Mouse (Mus musculus) lung, adult 2 months (tissue): ENCODE results near the gene Syngr2.

Source experiments
- CTCF ChIP-seq: fragments of 200-500 bp; IDR thresholded peaks from 2 replicates; pipeline ENCODE4 v1.5.1; 2011; ENCODE audit warnings: mild to moderate bottlenecking, low read length, control low read depth; ENCODE audit not compliant: insufficient read depth
- POLR2A ChIP-seq: fragments of 200-500 bp; IDR thresholded peaks from 2 replicates; pipeline ENCODE4 v1.6.1; 2011; ENCODE audit warnings: low read depth, mild to moderate bottlenecking, control low read depth, low read length, borderline replicate concordance; ENCODE audit errors: extremely low read depth

DNA sequence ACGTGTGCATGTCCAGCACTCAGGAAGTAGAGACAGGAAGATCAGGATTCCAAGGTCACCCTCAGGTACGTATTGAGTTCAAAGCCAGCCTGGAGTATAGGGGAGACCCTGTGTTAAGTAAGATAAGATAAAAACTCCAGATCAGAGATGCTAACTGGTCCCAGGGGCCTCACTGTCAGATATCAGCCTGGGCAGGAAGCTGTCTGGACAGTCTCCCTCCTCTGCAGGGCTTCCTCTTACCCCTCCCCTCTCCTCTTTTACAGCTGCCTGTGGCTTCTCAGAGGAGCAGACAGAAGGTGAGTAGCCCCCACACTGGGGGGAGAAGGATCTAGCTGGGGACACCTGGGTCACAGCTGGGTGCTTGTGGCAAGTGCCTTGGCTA, 11.3 kb upstream of the Syngr2 start:
- TF ChIP-seq CTCF (no peak), POLR2A (no peak)
